Mouse (Mus musculus): ENCODE data around the gene Olfr1392.

Gene Olfr1392

DNA sequence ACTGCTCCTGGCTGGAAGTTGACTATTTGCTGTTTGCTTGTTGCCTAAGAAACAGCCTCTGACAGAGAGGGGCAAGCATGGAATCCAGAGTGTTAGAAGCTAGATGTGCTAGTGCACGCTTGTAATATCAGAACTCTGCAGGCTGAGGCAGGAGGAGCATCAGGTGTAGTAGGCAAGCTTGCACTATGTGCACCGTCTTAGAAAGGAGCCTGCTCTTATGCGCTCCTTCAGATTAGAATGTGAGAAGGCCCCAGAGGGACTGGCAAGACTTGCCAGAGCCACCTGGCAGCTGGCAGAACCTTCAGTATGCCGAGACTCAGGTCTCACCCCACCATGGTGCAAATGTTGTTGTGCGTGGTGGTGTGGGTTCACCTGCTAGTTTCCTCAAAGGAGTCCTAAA is 33.0 kb upstream of the Olfr1392 start:
- DNase-seq (ENCODE audit: low read depth, low spot score) = no peak

DNA sequence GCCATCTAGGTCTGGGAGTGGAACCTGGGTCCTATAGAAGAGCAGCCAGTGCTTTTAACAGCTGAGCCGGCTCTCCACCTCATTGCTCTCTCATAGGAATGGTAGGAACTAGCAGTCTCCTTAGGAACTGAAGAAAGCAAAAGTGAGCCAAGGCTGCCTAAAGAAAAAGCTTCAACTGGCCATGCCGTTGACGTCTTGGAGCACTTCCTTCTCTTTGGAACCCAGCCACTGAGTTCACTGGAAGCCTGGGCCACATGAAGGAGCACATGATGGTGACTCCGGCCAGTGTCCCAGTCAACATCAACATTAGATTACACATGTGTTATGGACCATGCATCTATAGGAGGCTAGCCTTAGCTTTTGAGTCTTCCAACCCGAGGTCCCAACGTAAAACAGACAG is 32.0 kb upstream of the Olfr1392 start:
- no peak for DNase-seq (ENCODE audit: low read depth, low spot score)

DNA sequence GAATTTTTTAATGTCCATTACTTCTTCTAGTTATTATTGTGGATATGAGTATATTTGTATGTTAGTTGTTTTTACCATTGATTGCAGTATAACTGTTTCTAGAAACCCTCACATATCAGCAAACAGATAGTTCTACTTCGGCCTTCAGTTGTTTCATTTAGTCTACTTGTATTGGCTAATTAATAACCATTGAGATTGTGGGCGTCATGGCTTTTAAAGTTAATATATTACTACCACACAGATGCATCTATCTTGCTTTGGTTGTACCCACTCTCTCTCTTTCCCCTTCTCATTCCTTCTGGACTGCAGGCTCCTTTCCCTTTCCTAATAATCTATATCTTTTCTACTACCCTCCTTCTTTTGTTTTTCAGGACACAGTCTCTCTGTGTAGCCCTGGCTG is 25.8 kb upstream of the Olfr1392 start:
- no peak for DNase-seq (ENCODE audit: low read depth, low spot score)

DNA sequence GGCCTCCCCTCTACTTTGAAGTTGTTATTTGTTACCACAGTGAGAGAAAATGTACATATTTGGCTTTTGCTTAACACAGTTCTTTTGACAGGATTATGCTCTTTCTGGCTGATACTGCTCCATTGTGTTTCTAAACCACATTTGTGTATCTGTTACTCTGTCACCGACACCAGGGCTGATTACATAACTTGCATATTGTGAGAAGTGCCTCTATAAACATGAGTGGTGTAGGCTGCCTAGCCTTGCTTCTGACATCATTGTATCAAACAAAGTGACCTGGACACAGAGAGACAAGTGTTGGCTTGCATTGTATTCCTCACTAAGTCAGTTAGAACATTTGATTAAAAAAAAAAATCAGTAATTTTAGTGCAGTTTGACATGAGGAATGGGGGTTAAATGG is 25.3 kb upstream of the Olfr1392 start:
- DNase-seq (ENCODE audit: low read depth, low spot score) = no peak

DNA sequence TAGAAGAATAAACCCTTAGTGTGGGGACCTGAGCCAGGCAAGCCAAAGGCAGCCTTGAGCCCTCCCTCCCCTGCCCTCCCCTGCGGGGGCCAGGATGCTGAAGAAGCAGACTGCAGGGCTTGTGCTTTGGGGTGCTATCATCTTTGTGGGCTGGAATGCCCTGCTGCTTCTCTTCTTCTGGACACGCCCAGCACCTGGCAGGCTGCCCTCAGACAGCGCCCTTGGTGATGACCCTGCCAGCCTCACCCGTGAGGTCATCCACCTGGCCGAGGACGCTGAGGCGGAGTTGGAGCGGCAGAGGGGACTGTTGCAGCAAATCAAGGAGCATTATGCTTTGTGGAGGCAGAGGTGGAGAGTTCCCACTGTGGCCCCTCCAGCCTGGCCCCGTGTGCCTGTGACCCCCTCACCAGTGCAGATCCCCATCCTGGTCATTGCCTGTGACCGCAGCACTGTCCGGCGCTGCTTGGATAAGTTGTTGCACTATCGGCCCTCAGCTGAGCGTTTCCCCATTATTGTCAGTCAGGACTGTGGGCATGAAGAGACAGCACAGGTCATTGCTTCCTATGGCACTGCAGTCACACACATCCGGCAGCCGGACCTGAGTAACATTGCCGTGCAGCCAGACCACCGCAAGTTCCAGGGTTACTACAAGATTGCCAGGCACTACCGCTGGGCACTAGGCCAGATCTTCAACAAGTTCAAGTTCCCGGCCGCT is 24.3 kb upstream of the Olfr1392 start:
- DNase-seq (ENCODE audit: low read depth, low spot score) = no peak

- DNase-seq (ENCODE audit: low read depth, low spot score) = no peak
These were observed 23.7 kb upstream of the Olfr1392 start for GRCm38 (mm10) chr11:49261313-49261855.

DNA sequence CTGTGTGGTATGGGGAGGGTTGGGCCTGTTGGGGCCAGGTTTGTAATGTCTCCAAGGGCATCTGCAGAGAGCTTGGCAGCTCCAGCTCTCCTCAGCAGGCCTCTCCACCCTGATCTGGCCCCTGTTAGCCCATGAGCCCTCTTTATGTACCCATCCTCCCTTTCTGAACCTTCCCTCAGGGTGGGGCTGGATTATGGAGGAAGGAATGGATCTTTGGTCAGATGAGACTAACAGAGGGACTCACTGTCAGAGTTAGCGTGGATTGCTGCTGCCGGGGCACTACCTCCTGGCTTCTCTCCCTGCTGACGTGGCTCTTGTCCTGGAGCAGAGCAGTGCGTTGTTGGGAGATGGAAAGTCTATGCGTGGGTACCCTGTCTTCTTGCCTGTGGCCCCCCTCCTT is 22.8 kb upstream of the Olfr1392 start:
- DNase-seq (ENCODE audit: low read depth, low spot score) = no peak

GRCm38 (mm10) chr11:49263149-49263548 is 21.9 kb upstream of the Olfr1392 start:
- DNase-seq (ENCODE audit: low read depth, low spot score) = no peak

DNA sequence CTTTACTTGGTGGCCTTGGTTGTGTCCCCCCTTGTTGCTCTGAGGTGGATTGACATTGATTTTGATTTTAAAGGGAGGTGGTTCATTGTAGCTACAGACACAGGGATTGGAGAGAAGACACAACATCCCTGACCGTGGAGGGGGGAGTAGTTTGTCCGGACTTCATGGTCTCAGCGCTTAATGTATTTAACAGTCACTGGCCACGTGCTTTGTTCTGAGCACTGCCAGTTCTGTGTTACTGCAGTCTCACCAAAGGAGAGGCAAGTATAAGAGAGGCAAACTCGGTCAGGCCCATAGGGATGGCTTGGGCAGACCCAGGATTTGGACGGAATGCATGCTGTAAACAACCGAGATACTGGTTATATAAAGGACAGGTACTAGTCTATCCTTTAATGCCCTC is 21.0 kb upstream of the Olfr1392 start:
- no peak for DNase-seq (ENCODE audit: low read depth, low spot score)

DNA sequence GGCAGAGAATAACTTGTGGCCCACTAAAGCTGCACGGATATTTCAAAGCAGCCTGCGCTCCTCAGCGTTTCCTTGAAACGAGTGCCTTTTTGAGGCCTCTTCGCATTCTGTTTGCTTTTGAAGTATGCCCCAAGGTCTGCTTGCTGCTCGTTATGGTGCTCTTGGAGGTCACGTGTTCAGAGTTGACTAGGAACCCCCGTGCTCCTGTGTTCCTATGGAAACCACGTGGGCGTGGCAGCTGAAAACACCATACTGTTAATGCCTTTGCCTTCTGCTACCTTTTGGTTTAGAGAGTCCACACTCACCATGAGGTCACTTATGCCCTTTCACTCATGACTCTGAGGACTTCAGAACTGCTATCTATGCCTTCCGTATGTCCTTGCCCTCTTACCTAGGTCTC is 20.5 kb upstream of the Olfr1392 start:
- no peak for DNase-seq (ENCODE audit: low read depth, low spot score)

GRCm38 (mm10) chr11:49265101-49265500 is 20.0 kb upstream of the Olfr1392 start:
- no peak for DNase-seq (ENCODE audit: low read depth, low spot score)

DNA sequence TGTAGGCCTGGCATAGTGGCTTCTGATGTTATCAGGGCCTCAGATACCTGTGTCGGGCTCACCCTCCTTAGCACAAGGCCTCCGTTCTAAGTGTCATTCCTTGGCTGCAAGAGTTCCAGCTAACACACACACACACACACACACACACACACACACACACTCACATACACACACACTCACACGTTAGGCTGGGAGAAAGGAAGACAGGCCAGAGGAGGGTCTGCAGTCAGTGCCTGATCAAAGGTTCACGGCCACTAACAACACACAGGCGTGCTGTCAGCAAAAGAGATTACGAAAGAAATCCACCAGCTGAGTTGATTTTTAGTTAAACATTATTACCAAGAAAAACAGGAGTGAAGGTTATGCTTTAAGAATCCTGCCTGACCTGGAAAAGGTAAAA is 18.4 kb upstream of the Olfr1392 start:
- DNase-seq (ENCODE audit: low read depth, low spot score) = no peak

DNA sequence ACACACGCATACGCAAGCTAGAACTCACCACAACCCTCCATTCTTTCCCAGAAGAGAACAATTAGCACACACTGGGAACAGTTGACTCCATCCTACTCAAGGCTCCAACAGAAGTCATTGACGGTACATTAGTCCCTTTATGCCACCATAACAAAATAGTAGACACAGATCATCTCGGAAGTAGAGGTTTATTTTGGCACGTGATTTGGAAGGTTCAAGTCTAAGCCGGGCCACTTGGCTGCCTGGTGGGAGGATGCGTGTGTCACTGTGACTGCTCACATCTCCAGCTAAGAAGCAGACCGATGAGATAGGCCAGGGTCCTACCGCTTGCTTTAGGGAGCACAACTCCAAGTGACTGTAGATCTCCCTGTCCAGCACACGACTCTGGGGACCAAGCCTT is 17.8 kb upstream of the Olfr1392 start:
- DNase-seq (ENCODE audit: low read depth, low spot score) = no peak

- DNase-seq (ENCODE audit: low read depth, low spot score) = no peak
These were observed 17.0 kb upstream of the Olfr1392 start for GRCm38 (mm10) chr11:49267970-49268579.

GRCm38 (mm10) chr11:49269761-49270160 is 15.3 kb upstream of the Olfr1392 start:
- DNase-seq (ENCODE audit: low read depth, low spot score) = no peak

DNA sequence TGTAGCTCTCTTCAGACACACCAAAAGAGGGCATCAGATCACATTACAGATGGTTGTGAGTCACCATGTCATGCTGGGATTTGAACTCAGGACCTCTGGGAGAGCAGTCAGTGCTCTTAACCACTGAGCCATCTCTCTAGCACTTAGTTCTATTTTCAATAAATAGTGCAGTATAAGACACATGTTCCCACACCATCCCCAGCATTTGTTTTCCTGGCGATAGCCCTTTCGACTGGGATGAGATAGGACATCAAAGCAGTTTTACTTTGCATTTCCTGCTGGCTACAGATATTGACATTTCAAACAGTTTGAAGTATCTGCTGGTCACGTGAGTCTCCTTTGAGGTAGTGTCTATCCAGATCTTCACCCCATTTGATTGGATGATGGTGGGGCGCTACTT is 14.7 kb upstream of the Olfr1392 start:
- no peak for DNase-seq (ENCODE audit: low read depth, low spot score)

- no peak for DNase-seq (ENCODE audit: low read depth, low spot score)
These were observed 13.7 kb upstream of the Olfr1392 start for GRCm38 (mm10) chr11:49271334-49271733.

- no peak for DNase-seq (ENCODE audit: low read depth, low spot score)
These were observed 11.1 kb upstream of the Olfr1392 start for GRCm38 (mm10) chr11:49273834-49274519.

DNA sequence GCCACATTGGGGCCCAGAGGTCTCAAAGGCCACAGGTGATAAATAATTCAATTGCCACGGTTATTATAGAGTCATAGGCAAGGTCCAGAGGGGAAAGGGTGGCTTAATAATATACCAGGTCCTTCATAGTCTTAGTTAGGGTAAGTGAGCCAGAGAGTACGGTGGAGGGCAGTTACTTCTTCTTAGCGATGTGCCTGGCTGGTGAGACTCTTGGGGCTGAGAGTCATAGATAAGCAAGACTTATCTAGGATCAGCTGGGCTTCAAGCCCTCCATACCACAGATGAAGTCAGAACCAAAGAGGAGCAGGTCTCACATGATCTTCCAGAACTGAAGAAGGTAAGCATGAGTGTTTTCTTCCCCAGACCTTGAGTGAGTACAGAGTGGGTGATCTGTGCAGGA is 6.9 kb upstream of the Olfr1392 start, which contains the start of gene Olfr1393:
TSS of gene Olfr1393 (plus strand) at position 83 of the 400 bp plus-strand sequence.
- DNase-seq (ENCODE audit: low read depth, low spot score) = no peak

GRCm38 (mm10) chr11:49287251-49287650 is 2.2 kb downstream of the Olfr1392 start:
- DNase-seq (ENCODE audit: low read depth, low spot score) = peak; percentile 68

DNA sequence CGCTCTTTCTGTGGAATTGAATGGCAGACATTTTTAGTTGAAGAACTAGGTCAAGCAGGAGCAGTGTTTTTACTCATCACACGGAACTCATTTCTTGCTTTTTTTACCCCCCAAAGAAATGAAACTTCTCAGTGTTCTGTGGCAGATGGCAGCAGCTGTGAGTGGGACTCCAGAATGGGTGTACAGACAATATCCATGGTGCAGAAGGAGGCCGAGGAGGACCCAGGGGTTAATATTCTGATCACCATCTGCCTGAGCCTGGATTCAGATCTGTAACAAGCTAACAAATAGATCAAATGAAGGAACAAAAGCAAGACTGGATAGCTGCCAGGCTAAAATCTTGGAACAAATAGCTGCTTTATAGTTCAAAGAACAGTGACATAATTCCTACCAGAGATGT is 7.7 kb downstream of the Olfr1392 start:
- DNase-seq (ENCODE audit: low read depth, low spot score) = peak; percentile 69

DNA sequence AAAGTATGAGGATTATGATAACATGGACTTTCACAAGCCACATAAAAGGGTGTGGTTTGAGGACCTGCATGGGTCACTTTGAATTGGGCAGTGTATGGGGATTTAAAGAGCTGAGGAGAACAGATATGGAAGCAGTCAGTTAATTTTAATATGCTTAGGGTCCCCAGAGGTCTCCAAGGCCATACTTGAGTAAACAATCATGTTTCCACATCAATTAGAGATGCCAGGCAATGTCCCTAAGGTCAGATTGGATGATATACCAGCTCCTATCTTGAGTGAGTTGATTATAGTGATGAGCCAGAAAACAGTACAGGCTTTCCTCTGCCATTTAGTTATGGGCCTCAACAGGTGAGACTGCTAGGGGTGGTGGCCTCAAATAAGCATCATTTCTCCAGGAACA is 19.4 kb downstream of the Olfr1392 start, which contains the start of gene Olfr10:
TSS of gene Olfr10 (plus strand) at position 301 of the 400 bp plus-strand sequence.
- DNase-seq (ENCODE audit: low read depth, low spot score) = no peak
